Mouse (Mus musculus) myocyte (in vitro differentiated cells): ENCODE measurements around the gene Zfp52. TPM values are rescaled to one million over a fixed set of nuclear protein-coding genes. Genes with fewer than 3 reads are reported as not detected.

Source experiments
- H3K27me3 ChIP-seq: one replicate; pipeline ENCODE4 v1.6.1; 2011; ENCODE audit not compliant: control insufficient read depth, insufficient read depth, insufficient read length
- H3K36me3 ChIP-seq: one replicate; pipeline ENCODE4 v1.6.1; 2011; ENCODE audit not compliant: control insufficient read depth, insufficient read depth
- H3K4me2 ChIP-seq: one replicate; pipeline ENCODE4 v1.6.1; 2011; ENCODE audit warnings: low read depth, control low read depth
- H3K4me3 ChIP-seq: one replicate; pipeline ENCODE4 v1.5.1; 2011; ENCODE audit warnings: mild to moderate bottlenecking, control low read depth, moderate library complexity
- H3K79me2 ChIP-seq: one replicate; pipeline ENCODE4 v1.6.1; 2011; ENCODE audit not compliant: control insufficient read depth, insufficient read depth
- H3ac ChIP-seq: one replicate; pipeline ENCODE4 v1.6.1; 2011; ENCODE audit not compliant: control insufficient read depth, insufficient read length
- CEBPB ChIP-seq: IDR thresholded peaks from 2 replicates; pipeline ENCODE4 v1.6.1; 2011; ENCODE audit warnings: mild to moderate bottlenecking, moderate library complexity; ENCODE audit not compliant: poor library complexity, insufficient read depth, severe bottlenecking
- E2F4 ChIP-seq: IDR thresholded peaks from one replicate; pipeline ENCODE4 v1.6.1; 2011; ENCODE audit warnings: mild to moderate bottlenecking, control low read depth, moderate library complexity; ENCODE audit not compliant: insufficient read depth
- MAX ChIP-seq: IDR thresholded peaks from one replicate; pipeline ENCODE4 v1.6.1; 2011; ENCODE audit warnings: low read depth, mild to moderate bottlenecking, control low read depth
- MYOD1 ChIP-seq, 3 experiments: IDR thresholded peaks; one replicate each; pipeline ENCODE4 v1.6.1; 2011; ENCODE audit warnings: control low read depth in 2 of 3, low read depth in 2 of 3, mild to moderate bottlenecking in 2 of 3, moderate library complexity in 1 of 3; ENCODE audit not compliant: insufficient read length in 2 of 3, control insufficient read depth in 1 of 3
- MYOG ChIP-seq, 3 experiments: IDR thresholded peaks; one replicate each; pipeline ENCODE4 v1.6.1; 2011; ENCODE audit warnings: control low read depth in 2 of 3, low read depth in 2 of 3, mild to moderate bottlenecking in 2 of 3; ENCODE audit not compliant: insufficient read length in 2 of 3, control insufficient read depth in 1 of 3, insufficient read depth in 1 of 3
- POLR2A ChIP-seq: IDR thresholded peaks from one replicate; pipeline ENCODE4 v1.6.1; 2011; ENCODE audit warnings: low read depth, mild to moderate bottlenecking, control low read depth, moderate library complexity; ENCODE audit not compliant: insufficient read length
- POLR2AphosphoS2 ChIP-seq: IDR thresholded peaks from one replicate; pipeline ENCODE4 v1.6.1; 2011; ENCODE audit warnings: low read depth, control low read depth; ENCODE audit not compliant: insufficient read length
- REST ChIP-seq: IDR thresholded peaks from one replicate; pipeline ENCODE4 v1.6.1; 2011; ENCODE audit warnings: mild to moderate bottlenecking, control low read depth, moderate library complexity; ENCODE audit not compliant: insufficient read depth, insufficient read length
- SRF ChIP-seq: IDR thresholded peaks from one replicate; pipeline ENCODE4 v1.6.1; 2011; ENCODE audit warnings: low read depth; ENCODE audit not compliant: control insufficient read depth, insufficient read length
- TCF12 ChIP-seq: IDR thresholded peaks from one replicate; pipeline ENCODE4 v1.6.1; 2011; ENCODE audit warnings: mild to moderate bottlenecking, control low read depth; ENCODE audit not compliant: poor library complexity, insufficient read depth, severe bottlenecking
- TCF3 ChIP-seq: IDR thresholded peaks from one replicate; pipeline ENCODE4 v1.6.1; 2011; ENCODE audit warnings: low read depth, control low read depth; ENCODE audit not compliant: insufficient read length
- USF1 ChIP-seq: IDR thresholded peaks from one replicate; pipeline ENCODE4 v1.6.1; 2011; ENCODE audit warnings: low read depth, mild to moderate bottlenecking, control low read depth, moderate library complexity
- polyA plus RNA-seq: library from polyadenylated mRNA; unstranded; fragments of >200 nt; fragmentation: generic; extraction: Trizol; gene quantifications from one replicate; pipeline ENCODE4 v1.2.1, GENCODE M21; 2012; ENCODE audit warnings: missing spikeins

The Zfp52 gene
- polyA plus RNA-seq, 1 experiment: 1.9 TPM

GRCm38 (mm10) chr17:21504524-21504923 is 30.8 kb upstream of the Zfp52 start:
- Histone ChIP-seq H3K27me3 (no peaks in the 10 kb centered on the region), H3K4me3 (no peak overlapping the region), H3K36me3 (peaks cover 39% of the 10 kb centered on the region), H3K4me2 (no peak overlapping the region), H3ac (no peak overlapping the region), H3K79me2 (peaks cover 7% of the 10 kb centered on the region)
- TF ChIP-seq USF1 (no peak), REST (no peak), MAX (no peak), SRF (no peak)

GRCm38 (mm10) chr17:21506258-21506657 is 29.1 kb upstream of the Zfp52 start:
- Histone ChIP-seq H3K4me2 (no peak overlapping the region), H3ac (no peak overlapping the region), H3K4me3 (no peak overlapping the region), H3K27me3 (no peaks in the 10 kb centered on the region), H3K36me3 (peaks cover 32% of the 10 kb centered on the region), H3K79me2 (peaks cover 7% of the 10 kb centered on the region)
- TF ChIP-seq POLR2AphosphoS2 (no peak), SRF (no peak), TCF3 (no peak), USF1 (no peak), MYOD1 (IDR thresholded peaks at IDR 0.05; ENCODE audit: control insufficient read depth in 1 of 3, insufficient read length in 2 of 3, low read depth in 2 of 3) (no peak), REST (no peak), CEBPB (no peak)

- no peak overlapping the region for H3K4me3 ChIP-seq
- no peaks in the 10 kb centered on the region for H3K79me2 ChIP-seq
- no peaks in the 10 kb centered on the region for H3K27me3 ChIP-seq
- no peak overlapping the region for H3K4me2 ChIP-seq
- H3K36me3 ChIP-seq: peaks cover 30% of the 10 kb centered on the region
- TF ChIP-seq USF1: no peak
- no peak for TF ChIP-seq REST
- TF ChIP-seq MAX: no peak
- TF ChIP-seq POLR2A: no peak
- TF ChIP-seq SRF: no peak
- TF ChIP-seq POLR2AphosphoS2: no peak
- no peak for TF ChIP-seq CEBPB
- no peak for TF ChIP-seq MYOG (IDR thresholded peaks at IDR 0.05; ENCODE audit: control insufficient read depth in 1 of 3, insufficient read depth in 1 of 3, insufficient read length in 2 of 3, low read depth in 2 of 3)
- no peak for TF ChIP-seq TCF12
- no peak for TF ChIP-seq MYOD1 (IDR thresholded peaks at IDR 0.05; ENCODE audit: control insufficient read depth in 1 of 3, insufficient read length in 2 of 3, low read depth in 2 of 3)
- no peak overlapping the region for H3ac ChIP-seq
Measured at GRCm38 (mm10) chr17:21509756-21510155, 25.6 kb upstream of the Zfp52 start.

DNA sequence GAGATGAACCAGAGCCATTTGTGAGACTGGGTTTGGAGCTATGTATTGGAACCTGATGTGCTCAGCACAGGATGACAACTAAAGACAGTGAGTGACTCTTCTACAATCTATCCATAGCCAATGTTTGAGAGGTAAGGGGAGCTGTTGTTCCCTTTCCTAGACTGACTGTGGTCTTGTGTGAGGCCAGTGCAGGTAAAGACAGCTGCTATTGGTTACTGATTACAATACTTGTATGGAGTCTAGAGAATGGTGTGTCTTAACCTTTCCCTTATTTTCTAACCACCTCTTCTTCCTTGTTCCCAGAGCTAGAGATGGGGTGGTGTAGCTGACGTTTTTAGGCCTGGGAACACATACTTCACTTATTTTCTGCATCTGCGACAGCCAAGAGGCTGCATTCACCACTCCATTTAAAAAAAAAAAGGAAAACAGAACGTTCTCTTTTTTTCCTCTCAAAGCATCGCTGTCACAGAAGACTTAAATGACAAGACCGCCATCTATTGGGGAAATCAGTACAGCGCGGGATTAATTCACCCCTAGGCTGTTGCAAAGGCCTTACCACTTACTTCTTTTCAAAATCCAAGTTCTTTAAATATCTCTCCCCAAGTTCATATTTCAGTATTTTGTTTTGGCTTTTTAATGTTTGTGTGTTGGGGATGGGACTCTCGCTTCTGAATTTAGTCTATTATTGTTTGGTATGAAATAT is 19.8 kb upstream of the Zfp52 start:
- TF ChIP-seq E2F4 (no peak), TCF3 (no peak), MAX (no peak), MYOG (IDR thresholded peaks at IDR 0.05; ENCODE audit: control insufficient read depth in 1 of 3, insufficient read depth in 1 of 3, insufficient read length in 2 of 3, low read depth in 2 of 3) (no peak)
- no peaks in the 10 kb centered on the region for H3K36me3 ChIP-seq
- H3K27me3 ChIP-seq: no peaks in the 10 kb centered on the region
- H3K4me3 ChIP-seq: peak overlapping the region; percentile 71
- H3K4me2 ChIP-seq: peak overlapping the region; percentile 98
- H3K79me2 ChIP-seq: no peaks in the 10 kb centered on the region
- H3ac ChIP-seq: peak overlapping the region; percentile 54

DNA sequence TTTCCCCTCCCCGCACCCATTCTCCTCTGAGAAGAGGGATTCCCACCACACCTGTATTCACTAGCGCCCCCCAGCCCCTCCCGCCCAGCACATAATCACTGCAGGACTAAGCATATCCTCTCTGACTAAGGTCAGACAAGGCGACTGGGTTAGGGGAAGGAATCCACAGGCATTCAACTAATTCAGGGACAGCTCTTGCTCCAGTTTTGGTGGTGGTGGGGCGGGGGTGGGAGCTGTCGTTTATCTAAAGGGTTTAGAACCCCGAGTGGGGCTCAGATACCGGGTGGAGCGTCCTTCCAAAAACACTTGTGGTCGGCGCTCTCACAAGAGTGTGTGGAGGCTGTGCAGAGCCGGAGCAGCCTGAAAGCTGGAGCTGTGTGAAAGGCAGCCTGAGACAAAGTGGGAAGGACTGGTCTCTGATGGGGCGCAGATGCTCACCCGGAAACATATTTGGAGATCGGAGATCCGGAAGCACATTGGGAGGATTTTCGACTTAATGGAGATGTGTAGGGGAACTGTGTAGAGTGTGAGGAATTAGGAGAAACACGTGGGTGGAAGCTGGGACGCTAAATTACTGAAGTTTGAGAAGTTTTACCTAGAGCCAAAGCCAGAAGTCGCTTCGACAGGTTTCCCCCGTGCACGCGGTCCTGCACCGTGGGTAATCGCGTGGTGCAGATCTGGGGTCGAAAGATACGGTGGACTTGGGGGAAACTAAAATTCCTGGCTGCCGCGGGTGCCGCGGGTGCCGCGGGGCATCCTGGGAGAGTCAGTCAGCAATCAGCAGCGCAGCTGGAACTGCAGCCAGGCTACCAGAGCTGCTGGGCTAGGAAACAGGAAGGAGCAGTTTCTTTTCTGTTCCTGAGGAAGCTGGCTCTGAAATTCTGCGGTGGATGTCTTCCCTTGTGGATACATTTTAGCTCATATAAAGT is 18.9 kb upstream of the Zfp52 start:
- Histone ChIP-seq H3K27me3 (no peaks in the 10 kb centered on the region), H3K36me3 (no peaks in the 10 kb centered on the region), H3K4me2 (peak overlapping the region; percentile 98), H3ac (peak overlapping the region; percentile 54), H3K79me2 (no peaks in the 10 kb centered on the region), H3K4me3 (peak overlapping the region; percentile 71)
- TF ChIP-seq MYOD1 (IDR thresholded peaks at IDR 0.05; ENCODE audit: control insufficient read depth in 1 of 3, insufficient read length in 2 of 3, low read depth in 2 of 3): peak in 1 of 3 experiments; percentile 46
- no peak for TF ChIP-seq USF1
- no peak for TF ChIP-seq TCF12
- TF ChIP-seq POLR2A: peak; percentile 77
- TF ChIP-seq REST: no peak
- no peak for TF ChIP-seq TCF3
- TF ChIP-seq CEBPB: no peak
- no peak for TF ChIP-seq E2F4
- peak in 1 of 3 experiments; percentile 34 for TF ChIP-seq MYOG (IDR thresholded peaks at IDR 0.05; ENCODE audit: control insufficient read depth in 1 of 3, insufficient read depth in 1 of 3, insufficient read length in 2 of 3, low read depth in 2 of 3)
- peak; percentile 29 for TF ChIP-seq MAX
- TF ChIP-seq SRF: no peak
- TF ChIP-seq POLR2AphosphoS2: peak; percentile 70
